Comparison of ENCODE assay signal across 8 mouse cellular contexts in genomic region chr2:90679061-90679810, GRCm38 (mm10). TPM values are rescaled to one million over a fixed set of nuclear protein-coding genes. Genes with fewer than 3 reads are reported as not detected.
DNase-seq lines count a peak whose midpoint lies in the region; ATAC-seq and TF ChIP-seq lines count a peak whose summit lies in the region.

No protein-coding gene starts in this region.

- H3K27me3 ChIP-seq in ES-Bruce4 (ENCODE audit: control insufficient read depth, insufficient read depth, low read length, poor library complexity, severe bottlenecking), result no peaks in the 10 kb centered on the region
- no peaks in the 10 kb centered on the region for H3K27me3 ChIP-seq in forebrain, embryonic 13.5 days
- no peaks in the 10 kb centered on the region for H3K27me3 ChIP-seq in liver, postnatal 0 days (ENCODE audit: insufficient read depth, low read length)
- no peaks in the 10 kb centered on the region for H3K27me3 ChIP-seq in neural tube, embryonic 14.5 days (ENCODE audit: control insufficient read depth, insufficient read depth, low read length)

- no peaks in the 10 kb centered on the region for H3K4me1 ChIP-seq in ES-Bruce4 (ENCODE audit: control insufficient read depth, insufficient read depth, low read length)
- H3K4me1 ChIP-seq in forebrain, embryonic 13.5 days, result peaks cover 18% of the 10 kb centered on the region
- peaks cover 18% of the 10 kb centered on the region for H3K4me1 ChIP-seq in liver, postnatal 0 days (ENCODE audit: insufficient read depth)
- H3K4me1 ChIP-seq in neural tube, embryonic 14.5 days (ENCODE audit: control insufficient read depth, insufficient read depth, low read length), result peaks cover 13% of the 10 kb centered on the region

- under 1% methylated on average over 63 of the region's 63 CpGs for WGBS in forebrain, embryonic 13.5 days
- under 1% methylated on average over 63 of the region's 63 CpGs for WGBS in large intestine, adult 2 months
- WGBS in liver, postnatal 0 days (ENCODE audit: insufficient replicate concordance), result under 1% methylated on average over 63 of the region's 63 CpGs
- WGBS in neural tube, embryonic 14.5 days, result under 1% methylated on average over 63 of the region's 63 CpGs

- peak overlapping the region; percentile 84 for H3K27ac ChIP-seq in ES-Bruce4 (ENCODE audit: insufficient read depth, low read length)
- peak overlapping the region; percentile 96 for H3K27ac ChIP-seq in forebrain, embryonic 13.5 days
- peak overlapping the region; percentile 98 for H3K27ac ChIP-seq in liver, postnatal 0 days (ENCODE audit: low read depth)
- peak overlapping the region; percentile 92 for H3K27ac ChIP-seq in neural tube, embryonic 14.5 days (ENCODE audit: low read depth, low read length)

- peak; percentile 69; the same call in 1 of the 2 replicates for TF ChIP-seq EP300 in ES-Bruce4 (IDR thresholded peaks at IDR 0.05; ENCODE audit: insufficient read depth, low read depth, low read length)
- TF ChIP-seq EP300 in liver, postnatal 0 days (IDR thresholded peaks at IDR 0.05; ENCODE audit: low read depth), result no peak

- intact Hi-C loops in heart, postnatal 10 days (cut with DNase I), result loop anchor here (1.0 kb wide), 2 partner anchors 99 to 205 kb away; partner anchors contain the start of gene Ptprj

- peak; percentile 94 to 97 for DNase-seq in heart, postnatal 10 days
- peak; percentile 51 for DNase-seq in large intestine, adult 2 months (ENCODE audit: low read depth, low spot score)
- DNase-seq in liver, postnatal 0 days, result peak; percentile 98
- DNase-seq in testis, postnatal 10 days (ENCODE audit: low spot score), result peak; percentile 97

- peak overlapping the region; percentile 90 for H3K4me2 ChIP-seq in forebrain, embryonic 13.5 days
- H3K4me2 ChIP-seq in liver, postnatal 0 days (ENCODE audit: low read depth, low read length), result peak overlapping the region; percentile 94
- peak overlapping the region; percentile 94 for H3K4me2 ChIP-seq in neural tube, embryonic 14.5 days (ENCODE audit: low read depth, low read length)

- peaks cover 28% of the 10 kb centered on the region for H3K36me3 ChIP-seq in ES-Bruce4 (ENCODE audit: control insufficient read depth, insufficient read depth, low read length, poor library complexity, severe bottlenecking)
- H3K36me3 ChIP-seq in forebrain, embryonic 13.5 days (ENCODE audit: poor library complexity, severe bottlenecking), result peaks cover 22% of the 10 kb centered on the region
- peaks cover 18% of the 10 kb centered on the region for H3K36me3 ChIP-seq in liver, postnatal 0 days (replicated peaks; ENCODE audit: insufficient read depth, low read length)
- peaks cover 4% of the 10 kb centered on the region; the same call in 1 of the 2 replicates for H3K36me3 ChIP-seq in neural tube, embryonic 14.5 days (ENCODE audit: control insufficient read depth, insufficient read depth, low read length)

- TF ChIP-seq CTCF in ES-Bruce4 (IDR thresholded peaks at IDR 0.05; ENCODE audit: low read depth, low read length), result no peak
- 0 out of 2 replicates have a peak, but pooled peaks have one; percentile 4 for TF ChIP-seq CTCF in liver, postnatal 0 days (IDR thresholded peaks at IDR 0.05; ENCODE audit: low read depth)

- TF ChIP-seq POLR2A in ES-Bruce4 (IDR thresholded peaks at IDR 0.05; ENCODE audit: insufficient read depth, low read length), result peak; percentile 91

- peak overlapping the region; percentile 92 for H3K9ac ChIP-seq in ES-Bruce4 (ENCODE audit: low read depth, poor library complexity, severe bottlenecking)
- peak overlapping the region; percentile 84 for H3K9ac ChIP-seq in forebrain, embryonic 13.5 days
- peak overlapping the region; percentile 87 for H3K9ac ChIP-seq in liver, postnatal 0 days (replicated peaks)
- peak overlapping the region; percentile 70 for H3K9ac ChIP-seq in neural tube, embryonic 14.5 days (replicated peaks; ENCODE audit: low read depth, low read length)

- peak overlapping the region; percentile 95 for H3K4me3 ChIP-seq in ES-Bruce4 (ENCODE audit: low read depth, low read length)
- H3K4me3 ChIP-seq in forebrain, embryonic 13.5 days, result peak overlapping the region; percentile 92
- H3K4me3 ChIP-seq in liver, postnatal 0 days (ENCODE audit: low read depth, low read length), result peak overlapping the region; percentile 86
- peak overlapping the region; percentile 80 for H3K4me3 ChIP-seq in neural tube, embryonic 14.5 days (ENCODE audit: low read depth, low read length)

- peak; percentile 96 for ATAC-seq in cerebellum, adult (ENCODE audit: insufficient number of reproducible peaks, low FRiP score, low TSS enrichment)
- peak; percentile 98 for ATAC-seq in forebrain, embryonic 13.5 days
- ATAC-seq in liver, postnatal 0 days, result peak; percentile 98
- peak; percentile 99 for ATAC-seq in neural tube, embryonic 14.5 days (ENCODE audit: low read depth)

- no peaks in the 10 kb centered on the region for H3K9me3 ChIP-seq in ES-Bruce4 (replicated peaks; ENCODE audit: control insufficient read depth, insufficient read depth, low read length, poor library complexity, severe bottlenecking)
- H3K9me3 ChIP-seq in forebrain, embryonic 13.5 days (replicated peaks), result no peaks in the 10 kb centered on the region
- no peaks in the 10 kb centered on the region for H3K9me3 ChIP-seq in liver, postnatal 0 days (ENCODE audit: low read length)
- no peaks in the 10 kb centered on the region for H3K9me3 ChIP-seq in neural tube, embryonic 14.5 days (ENCODE audit: control insufficient read depth, low read length)

RNA-seq across cellular contexts. Expression of gene Nup160, which starts 2.2 kb away (rescaled TPM):
- polyA plus RNA-seq in ES-Bruce4 (2011; ENCODE audit: insufficient read depth, insufficient read length, low read depth, missing spikeins), result 133 TPM in 2 replicates
- polyA plus RNA-seq in forebrain, embryonic 13.5 days (2015; fragmentation: Nextera tagmentation; extraction: Ambion mirVana), result 30.7 and 36.4 TPM in 2 replicates
- 10 to 100 TPM; 13.7 to 17.5 TPM for total RNA-seq in heart, postnatal 10 days (2021)
- 8.9 and 11.3 TPM in 2 replicates for polyA plus RNA-seq in large intestine, adult 2 months (2012; rRNA removed)
- polyA plus RNA-seq in liver, postnatal 0 days (2015; fragmentation: Nextera tagmentation; extraction: Ambion mirVana), result 9.0 and 10.2 TPM in 2 replicates
- polyA plus RNA-seq in neural tube, embryonic 14.5 days (2014; fragmentation: Nextera tagmentation; extraction: Ambion mirVana), result 29.2 and 30.5 TPM in 2 replicates

Comparison
In these comparisons a context has a peak if more than half of its experiments do, and no peak if none do; other contexts are left out.
1. Peak in every context shown above with its lines: DNase-seq, ATAC-seq, H3K4me3 ChIP-seq and H3K27ac ChIP-seq.